In the genomic region with DNA sequence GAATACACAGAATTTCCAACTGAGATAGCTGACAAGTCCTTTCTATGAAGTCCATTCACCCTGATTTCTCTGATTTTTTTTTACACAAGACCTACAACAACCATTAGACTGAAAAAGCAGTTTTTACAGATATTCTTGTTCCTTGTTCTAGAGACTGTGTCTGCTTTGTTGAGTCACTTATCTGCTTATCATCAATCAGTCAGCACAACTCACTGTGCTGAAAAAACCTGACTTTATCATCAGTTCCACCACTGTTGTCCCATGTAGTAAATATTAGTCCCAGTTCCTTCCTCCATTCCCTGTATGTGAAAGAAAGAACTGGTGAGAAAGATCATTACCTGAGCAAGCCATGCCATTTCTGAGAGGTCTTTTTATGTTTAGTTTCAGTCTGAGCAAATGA, we compare ENCODE assay signal across 19 mouse cellular contexts.
DNase-seq lines count a peak whose midpoint lies in the region; ATAC-seq and TF ChIP-seq lines count a peak whose summit lies in the region.
"Had no signal": no experiment of that assay in that cellular context is flagged by ENCODE, and none has a peak within 500 bp of the region (broad histone marks: within the 10 kb centered on the region; RNA-seq: fewer than 3 reads in every experiment).

No protein-coding gene starts in this region.

- no peak overlapping the region for H3K4me2 ChIP-seq in intestine, postnatal 0 days (replicated peaks; ENCODE audit: low read depth)

- no peak for ATAC-seq in intestine, postnatal 0 days
- ATAC-seq: activated CD4-positive, CD25-positive, alpha-beta regulatory T cell, adult 4 months; CD4-positive, CD25-positive, alpha-beta regulatory T cell, adult 4 months; Patski had no signal

- no peak for TF ChIP-seq CTCF in MEL (IDR thresholded peaks at IDR 0.05 in 2 of 3, conservative IDR thresholded peaks at IDR 0.05 in 1 of 3; ENCODE audit: control insufficient read depth in 1 of 3, insufficient read depth in 1 of 3, low read depth in 2 of 3, low read length in 3 of 3, poor library complexity in 1 of 3, severe bottlenecking in 1 of 3)
- no peak for TF ChIP-seq CTCF in intestine, postnatal 0 days (IDR thresholded peaks at IDR 0.05; ENCODE audit: low read depth)

- TF ChIP-seq EP300 in MEL (IDR thresholded peaks at IDR 0.05; ENCODE audit: low read depth in 1 of 2, low read length in 2 of 2): peak; percentile 36 to 51; a peak in 2 of 4 replicates

- H3K4me3 ChIP-seq in MEL (ENCODE audit: control insufficient read depth in 1 of 2, insufficient read depth in 1 of 2, low read depth in 2 of 2, low read length in 2 of 2): no peak overlapping the region
- H3K4me3 ChIP-seq in intestine, postnatal 0 days (ENCODE audit: low read depth, low read length): no peak overlapping the region

- no peak overlapping the region for H3K9ac ChIP-seq in MEL (ENCODE audit: control insufficient read depth, low read depth, low read length, poor library complexity, severe bottlenecking)
- H3K9ac ChIP-seq in intestine, postnatal 0 days (ENCODE audit: low read depth, low read length): no peak overlapping the region

- TF ChIP-seq RAD21 in MEL (IDR thresholded peaks at IDR 0.05; ENCODE audit: low read depth, low read length): no peak

- H3K27ac ChIP-seq in MEL (ENCODE audit: control insufficient read depth, low read depth, low read length): no peak overlapping the region
- no peak overlapping the region for H3K27ac ChIP-seq in intestine, postnatal 0 days (ENCODE audit: low read depth, low read length)

- no peak for TF ChIP-seq POLR2A in MEL (IDR thresholded peaks at IDR 0.05; ENCODE audit: control insufficient read depth in 1 of 2, insufficient read depth in 1 of 2, low read depth in 1 of 2, low read length in 2 of 2, poor library complexity in 1 of 2)

- H3K9me3 ChIP-seq in MEL (replicated peaks; ENCODE audit: insufficient read depth, low read length): no peaks in the 10 kb centered on the region
- H3K9me3 ChIP-seq in intestine, postnatal 0 days (ENCODE audit: control insufficient read depth): no peaks in the 10 kb centered on the region
- H3K9me3 ChIP-seq: G1E had no signal

- H3K27me3 ChIP-seq in MEL (ENCODE audit: control insufficient read depth in 1 of 2, insufficient read depth in 2 of 2, low read length in 2 of 2): no peaks in the 10 kb centered on the region
- H3K27me3 ChIP-seq in intestine, postnatal 0 days (replicated peaks; ENCODE audit: control insufficient read depth, insufficient read depth, low read length): no peaks in the 10 kb centered on the region
- H3K27me3 ChIP-seq: CH12.LX, Patski had no signal

- H3K36me3 ChIP-seq in MEL (ENCODE audit: control insufficient read depth in 1 of 2, insufficient read depth in 2 of 2, low read length in 2 of 2): no peaks in the 10 kb centered on the region; a peak in 1 of 4 replicates
- H3K36me3 ChIP-seq in intestine, postnatal 0 days (ENCODE audit: control insufficient read depth, insufficient read depth): no peaks in the 10 kb centered on the region
- H3K36me3 ChIP-seq: G1E had no signal

- H3K4me1 ChIP-seq in MEL (ENCODE audit: control insufficient read depth in 1 of 2, insufficient read depth in 2 of 2, low read length in 2 of 2): no peaks in the 10 kb centered on the region
- no peaks in the 10 kb centered on the region for H3K4me1 ChIP-seq in intestine, postnatal 0 days (replicated peaks; ENCODE audit: control insufficient read depth, insufficient read depth, low read length)

- DNase-seq in MEL (ENCODE audit: low read depth, low spot score): peak; percentile 13
- DNase-seq: adrenal gland, adult 2 months; adrenal gland, adult 8-10 months; adrenal gland, postnatal 10 days; adrenal gland, postnatal 14 days; adrenal gland, postnatal 25 days; adrenal gland, postnatal 36 days; B cell, adult 2 months; cerebellum, adult 11 months; cerebellum, adult 11-12 months; cerebellum, adult 18-20 months; cerebellum, adult 2 months; cerebellum, adult 8-10 months had no signal

- H3K79me2 ChIP-seq in MEL (ENCODE audit: control insufficient read depth, insufficient read depth, low read length, poor library complexity): no peaks in the 10 kb centered on the region

TF ChIP-seq in MEL, 35 proteins besides CTCF, POLR2A, EP300 and RAD21:
- TF ChIP-seq ETS1 (IDR thresholded peaks at IDR 0.05; ENCODE audit: low read depth, low read length): peak; percentile 48; the same call in 1 of the 2 replicates
- 0 out of 2 replicates have a peak, but pooled peaks have one; percentile 45 for TF ChIP-seq ZNF384 (IDR thresholded peaks at IDR 0.05; ENCODE audit: low read depth, low read length)
- TF ChIP-seq MAZ (IDR thresholded peaks at IDR 0.05; ENCODE audit: low read depth, low read length): no peak
- TF ChIP-seq BHLHE40 (IDR thresholded peaks at IDR 0.05; ENCODE audit: borderline replicate concordance, low read depth, low read length): peak; percentile 28; the same call in 1 of the 2 replicates
- TF ChIP-seq SIN3A (IDR thresholded peaks at IDR 0.05; ENCODE audit: low read length): 0 out of 2 replicates have a peak, but pooled peaks have one; percentile 21
- TF ChIP-seq MYB (IDR thresholded peaks at IDR 0.05; ENCODE audit: low read depth, low read length): no peak
- TF ChIP-seq GATA1 (IDR thresholded peaks at IDR 0.05; ENCODE audit: low read depth, low read length): peak; percentile 52; the same call in 1 of the 2 replicates
- TF ChIP-seq RCOR1 (IDR thresholded peaks at IDR 0.05; ENCODE audit: low read depth, low read length): peak; percentile 62
TF ChIP-seq in MEL: peak in this region for 6.
